Mouse (Mus musculus) intestine, embryonic 15.5 days (tissue): ENCODE measurements around the gene Cdkn2d. TPM values are rescaled to one million over a fixed set of nuclear protein-coding genes. Genes with fewer than 3 reads are reported as not detected.

Experiments used
- ATAC-seq: fragments of 200-750 bp; cut with Nextera tagmentation; 2 replicates; pipeline ENCODE4 v1.8.0; 2017; ENCODE audit warnings: moderate TSS enrichment, moderate library complexity
- H3K27ac ChIP-seq: fragments of 300-500 bp; sonication (generic); 2 replicates; pipeline ENCODE4 v1.5.1; 2015; ENCODE audit warnings: mild to moderate bottlenecking, inconsistent platforms
- H3K27me3 ChIP-seq: fragments of 300-500 bp; sonication (generic); replicated peaks from 2 replicates; pipeline ENCODE4 v1.6.1; 2015; ENCODE audit warnings: inconsistent platforms
- H3K36me3 ChIP-seq: fragments of 300-500 bp; sonication (generic); 2 replicates; pipeline ENCODE4 v1.6.1; 2015; ENCODE audit warnings: inconsistent platforms
- H3K4me1 ChIP-seq: fragments of 300-500 bp; sonication (generic); replicated peaks from 2 replicates; pipeline ENCODE4 v1.6.1; 2015; ENCODE audit warnings: inconsistent platforms
- H3K4me2 ChIP-seq: fragments of 300-500 bp; sonication (generic); replicated peaks from 2 replicates; pipeline ENCODE4 v1.6.1; 2015; ENCODE audit warnings: mild to moderate bottlenecking, inconsistent platforms
- H3K4me3 ChIP-seq: fragments of 300-500 bp; sonication (generic); replicated peaks from 2 replicates; pipeline ENCODE4 v1.5.1; 2015; ENCODE audit warnings: inconsistent platforms
- H3K9ac ChIP-seq: fragments of 300-500 bp; sonication (generic); 2 replicates; pipeline ENCODE4 v1.6.1; 2015; ENCODE audit warnings: inconsistent platforms
- H3K9me3 ChIP-seq: fragments of 300-500 bp; sonication (generic); 2 replicates; pipeline ENCODE4 v1.6.1; 2016; ENCODE audit warnings: inconsistent platforms
- WGBS: fragments of 180-500 bp; shearing (Covaris S2); methylation state at CpG from one replicate; pipeline ENCODE4 v1.1.7; 2015; 5-methylcytosine and 5-hydroxymethylcytosine counted together
- polyA plus RNA-seq: library from polyadenylated mRNA; unstranded; fragments of >200 nt; fragmentation: Nextera tagmentation; extraction: Ambion mirVana; gene quantifications from 2 replicates; pipeline ENCODE4 v1.2.1, GENCODE M21; 2015

Gene Cdkn2d
- 38.4 and 42.1 TPM in 2 replicates for polyA plus RNA-seq

- Histone ChIP-seq H3K27ac (peak within 1 kb of the TSS; percentile 83), H3K4me2 (peak within 1 kb of the TSS; percentile 83), H3K27me3 (no peaks in the 10 kb centered on the region), H3K4me1 (peaks cover 23% of the 10 kb centered on the region), H3K9me3 (no peaks in the 10 kb centered on the region), H3K4me3 (peak within 1 kb of the TSS; percentile 65), H3K9ac (peak within 1 kb of the TSS; percentile 73), H3K36me3 (no peaks in the 10 kb centered on the region)
- ATAC-seq, result peak; percentile 95
- 1% methylated on average over 51 of the region's 51 CpGs for WGBS
These were observed at the start of gene Cdkn2d for GRCm38 (mm10) chr9:21291022-21291787. Gene Cdkn2d (minus strand): TSS chr9:21291407.

DNA sequence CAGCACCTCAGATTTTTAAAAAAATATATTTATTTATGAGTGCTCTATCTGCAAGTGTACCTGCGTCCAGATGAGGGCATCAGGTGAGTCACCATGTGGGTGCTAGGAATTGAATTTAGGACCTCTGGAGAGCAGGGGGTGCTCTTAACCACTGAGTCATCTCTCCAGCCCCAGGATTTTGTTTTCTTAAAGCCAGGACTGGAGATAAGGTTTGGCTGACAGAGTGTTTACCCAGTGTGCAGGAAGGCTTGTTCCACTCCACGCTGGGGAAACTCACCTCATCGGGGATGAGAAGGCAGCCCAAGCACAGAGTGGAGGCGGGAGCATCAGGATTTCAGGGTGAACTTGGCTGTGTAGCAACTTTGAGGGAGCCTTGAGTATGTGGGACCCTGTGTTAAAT, 49.2 kb upstream of the Cdkn2d start:
- no peak overlapping the region for H3K27ac ChIP-seq
- H3K9me3 ChIP-seq, result no peaks in the 10 kb centered on the region
- peaks cover 4% of the 10 kb centered on the region; the same call in 1 of the 2 replicates for H3K36me3 ChIP-seq
- peaks cover 4% of the 10 kb centered on the region; the same call in 1 of the 2 replicates for H3K4me1 ChIP-seq
- H3K27me3 ChIP-seq, result no peaks in the 10 kb centered on the region
- H3K4me3 ChIP-seq, result no peak overlapping the region
- H3K4me2 ChIP-seq, result no peak overlapping the region
- 59% methylated on average over 4 of the region's 4 CpGs for WGBS
- no peak overlapping the region for H3K9ac ChIP-seq
- ATAC-seq, result no peak

GRCm38 (mm10) chr9:21337652-21338051, 46.4 kb upstream of the Cdkn2d start:
- no peaks in the 10 kb centered on the region for H3K9me3 ChIP-seq

DNA sequence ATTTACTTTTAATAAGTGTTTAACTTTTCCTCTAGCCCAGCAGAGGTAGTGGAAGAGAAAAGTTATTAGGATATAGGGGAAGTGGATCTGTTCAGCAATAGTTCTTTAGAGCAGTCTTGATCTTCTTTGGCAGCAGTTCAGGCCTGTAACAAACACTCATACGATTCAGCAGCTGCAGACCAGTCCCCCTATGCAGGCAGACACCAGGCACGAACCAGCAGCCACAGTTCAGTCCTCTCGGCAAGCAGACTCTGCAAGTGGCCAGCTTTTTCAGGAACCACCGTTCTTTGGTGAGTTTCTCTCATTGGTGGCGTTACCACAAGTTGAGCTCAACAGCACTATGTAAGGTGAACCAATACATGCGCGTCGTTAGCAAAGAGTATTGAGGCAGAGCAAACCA, 45.3 kb upstream of the Cdkn2d start:
- Histone ChIP-seq H3K27ac (no peak overlapping the region), H3K9me3 (no peaks in the 10 kb centered on the region), H3K36me3 (no peaks in the 10 kb centered on the region), H3K9ac (no peak overlapping the region), H3K27me3 (no peaks in the 10 kb centered on the region), H3K4me3 (no peak overlapping the region), H3K4me1 (peaks cover 8% of the 10 kb centered on the region; the same call in 1 of the 2 replicates), H3K4me2 (no peak overlapping the region)
- no peak for ATAC-seq
- WGBS, result 84% methylated on average over 8 of the region's 8 CpGs

More at GRCm38 (mm10) chr9:21337652-21338051, 46.4 kb upstream of the Cdkn2d start:
- Histone ChIP-seq H3K36me3 (no peaks in the 10 kb centered on the region), H3K4me1 (peaks cover 7% of the 10 kb centered on the region; the same call in 1 of the 2 replicates), H3K27ac (0 out of 2 replicates have a peak overlapping the region, but pooled peaks have one; percentile 27), H3K4me2 (peak overlapping the region; percentile 49), H3K9ac (peak overlapping the region; percentile 44), H3K4me3 (peak overlapping the region; percentile 34), H3K27me3 (no peaks in the 10 kb centered on the region)
- 23% methylated on average over 20 of the region's 20 CpGs for WGBS
- peak; percentile 95 for ATAC-seq

GRCm38 (mm10) chr9:21335391-21335790, 44.2 kb upstream of the Cdkn2d start:
- Histone ChIP-seq H3K36me3 (no peaks in the 10 kb centered on the region), H3K4me3 (no peak overlapping the region), H3K27me3 (no peaks in the 10 kb centered on the region), H3K9me3 (no peaks in the 10 kb centered on the region), H3K27ac (no peak overlapping the region), H3K4me2 (no peak overlapping the region), H3K9ac (no peak overlapping the region), H3K4me1 (peaks cover 8% of the 10 kb centered on the region; the same call in 1 of the 2 replicates)
- 75% methylated on average over 4 of the region's 4 CpGs for WGBS
- no peak for ATAC-seq

GRCm38 (mm10) chr9:21334747-21335146, 43.5 kb upstream of the Cdkn2d start:
- H3K9ac ChIP-seq, result no peak overlapping the region
- H3K4me3 ChIP-seq, result no peak overlapping the region
- H3K27me3 ChIP-seq, result no peaks in the 10 kb centered on the region
- H3K4me2 ChIP-seq, result no peak overlapping the region
- no peaks in the 10 kb centered on the region for H3K9me3 ChIP-seq
- peaks cover 8% of the 10 kb centered on the region; the same call in 1 of the 2 replicates for H3K4me1 ChIP-seq
- no peak for ATAC-seq
- no peaks in the 10 kb centered on the region for H3K36me3 ChIP-seq
- no peak overlapping the region for H3K27ac ChIP-seq

GRCm38 (mm10) chr9:21333523-21333922, 42.3 kb upstream of the Cdkn2d start:
- Histone ChIP-seq H3K27me3 (no peaks in the 10 kb centered on the region), H3K4me3 (no peak overlapping the region), H3K9me3 (no peaks in the 10 kb centered on the region), H3K4me2 (no peak overlapping the region), H3K9ac (no peak overlapping the region), H3K4me1 (peaks cover 8% of the 10 kb centered on the region; the same call in 1 of the 2 replicates), H3K36me3 (no peaks in the 10 kb centered on the region), H3K27ac (no peak overlapping the region)
- WGBS, result 77% methylated on average over 1 of the region's 1 CpGs
- no peak for ATAC-seq

- ATAC-seq, result no peak
- no peak overlapping the region for H3K27ac ChIP-seq
- WGBS, result 44% methylated on average over 9 of the region's 9 CpGs
These were observed 41.2 kb upstream of the Cdkn2d start for GRCm38 (mm10) chr9:21332161-21333061.

GRCm38 (mm10) chr9:21331365-21332140, 40.3 kb upstream of the Cdkn2d start:
- Histone ChIP-seq H3K4me3 (no peak overlapping the region), H3K4me2 (no peak overlapping the region), H3K27me3 (no peaks in the 10 kb centered on the region), H3K9ac (no peak overlapping the region), H3K27ac (no peak overlapping the region), H3K4me1 (0 out of 2 replicates have a peak, but pooled peaks cover 4% of the 10 kb centered on the region), H3K36me3 (no peaks in the 10 kb centered on the region), H3K9me3 (no peaks in the 10 kb centered on the region)
- WGBS, result 86% methylated on average over 12 of the region's 12 CpGs
- no peak for ATAC-seq

More at GRCm38 (mm10) chr9:21332161-21333061, 41.2 kb upstream of the Cdkn2d start:
- no peaks in the 10 kb centered on the region for H3K36me3 ChIP-seq
- H3K4me1 ChIP-seq, result peaks cover 5% of the 10 kb centered on the region; the same call in 1 of the 2 replicates
- no peak overlapping the region for H3K4me3 ChIP-seq
- H3K4me2 ChIP-seq, result no peak overlapping the region
- no peaks in the 10 kb centered on the region for H3K27me3 ChIP-seq
- no peaks in the 10 kb centered on the region for H3K9me3 ChIP-seq
- H3K9ac ChIP-seq, result no peak overlapping the region

- no peak overlapping the region for H3K9ac ChIP-seq
- no peak overlapping the region for H3K4me2 ChIP-seq
- ATAC-seq, result no peak
- WGBS, result 89% methylated on average over 10 of the region's 10 CpGs
- H3K27ac ChIP-seq, result no peak overlapping the region
- 0 out of 2 replicates have a peak, but pooled peaks cover 4% of the 10 kb centered on the region for H3K4me1 ChIP-seq
- H3K36me3 ChIP-seq, result no peaks in the 10 kb centered on the region
- no peaks in the 10 kb centered on the region for H3K27me3 ChIP-seq
- no peak overlapping the region for H3K4me3 ChIP-seq
- H3K9me3 ChIP-seq, result no peaks in the 10 kb centered on the region
These were observed 38.6 kb upstream of the Cdkn2d start for GRCm38 (mm10) chr9:21329699-21330289.

GRCm38 (mm10) chr9:21329041-21329440, 37.8 kb upstream of the Cdkn2d start:
- H3K36me3 ChIP-seq, result no peaks in the 10 kb centered on the region
- no peak for ATAC-seq
- no peak overlapping the region for H3K4me3 ChIP-seq
- 77% methylated on average over 3 of the region's 5 CpGs for WGBS
- no peak overlapping the region for H3K4me2 ChIP-seq
- no peaks in the 10 kb centered on the region for H3K9me3 ChIP-seq
- H3K27ac ChIP-seq, result no peak overlapping the region
- 0 out of 2 replicates have a peak, but pooled peaks cover 4% of the 10 kb centered on the region for H3K4me1 ChIP-seq
- no peak overlapping the region for H3K9ac ChIP-seq
- H3K27me3 ChIP-seq, result no peaks in the 10 kb centered on the region
